Mouse (Mus musculus) CH12.LX (cell line): Measurements from ENCODE around the gene Bms1. TPM values are rescaled to one million over a fixed set of nuclear protein-coding genes. Genes with fewer than 3 reads are reported as not detected.

ENCODE experiments used
- DNase-seq: peaks from one replicate; pipeline ENCODE4 v3.0.0-alpha.2; 2013; ENCODE audit errors: extremely low read depth
- H3K27ac ChIP-seq: 2 replicates; pipeline ENCODE4 v1.5.1; 2012; ENCODE audit warnings: low read depth, mild to moderate bottlenecking, control low read depth, moderate library complexity; ENCODE audit not compliant: insufficient read depth
- H3K27me3 ChIP-seq: replicated peaks from 2 replicates; pipeline ENCODE3; 2012; ENCODE audit warnings: inconsistent platforms
- H3K36me3 ChIP-seq, 2 experiments: replicated peaks in 1 of 2; 2 replicates each; pipeline versions ENCODE3 to v1.6.1; 2012; ENCODE audit warnings: inconsistent platforms in 1 of 2, low read length in 1 of 2, mild to moderate bottlenecking in 1 of 2, mixed read lengths in 1 of 2, moderate library complexity in 1 of 2; ENCODE audit not compliant: control insufficient read depth in 1 of 2, insufficient read depth in 1 of 2
- H3K4me1 ChIP-seq, 2 experiments: 2 replicates each; pipeline ENCODE4 v1.6.1; 2012; ENCODE audit warnings: inconsistent platforms in 1 of 2, moderate library complexity in 1 of 2; ENCODE audit not compliant: insufficient read depth in 2 of 2, control insufficient read depth in 1 of 2
- H3K4me2 ChIP-seq: 2 replicates; pipeline ENCODE4 v1.6.1; 2012; ENCODE audit warnings: low read depth, mild to moderate bottlenecking, control low read depth; ENCODE audit not compliant: poor library complexity, insufficient read depth, severe bottlenecking
- H3K4me3 ChIP-seq, 3 experiments: fragments of 150-350 bp in 1 of 3; sonication (generic) in 1 of 3; replicated peaks in 1 of 3; 2 replicates each; pipeline versions ENCODE3 to v1.5.1; 2011 to 2012; ENCODE audit warnings: low read depth in 2 of 3, low read length in 2 of 3, mild to moderate bottlenecking in 2 of 3, moderate library complexity in 2 of 3, control low read depth in 1 of 3, improper control_type of control experiment in 1 of 3, inconsistent platforms in 1 of 3, mixed read lengths in 1 of 3; ENCODE audit not compliant: poor library complexity in 1 of 3
- H3K79me2 ChIP-seq: replicated peaks from 2 replicates; pipeline ENCODE4 v1.6.1; 2012; ENCODE audit warnings: mild to moderate bottlenecking, moderate library complexity; ENCODE audit not compliant: control insufficient read depth, poor library complexity, insufficient read depth, severe bottlenecking; ENCODE audit errors: extremely low read depth
- H3K9ac ChIP-seq: 2 replicates; pipeline ENCODE4 v1.6.1; 2012; ENCODE audit warnings: low read depth, mild to moderate bottlenecking, control low read depth, moderate library complexity; ENCODE audit not compliant: insufficient read depth
- H3K9me3 ChIP-seq: replicated peaks from 2 replicates; pipeline ENCODE3; 2012; ENCODE audit warnings: low read length, inconsistent platforms, mixed read lengths
- CHD1 ChIP-seq: IDR thresholded peaks from 2 replicates; pipeline ENCODE4 v1.6.1; 2012; ENCODE audit warnings: low read depth, low read length, improper control_type of control experiment, inconsistent platforms
- CHD2 ChIP-seq: IDR thresholded peaks from 2 replicates; pipeline ENCODE4 v1.6.1; 2011; ENCODE audit warnings: low read length, improper control_type of control experiment
- CTCF ChIP-seq, 2 experiments: IDR thresholded peaks in 1 of 2; conservative IDR thresholded peaks in 1 of 2; 2 replicates each; pipeline ENCODE4 v1.5.1; 2011 to 2012; ENCODE audit warnings: low read depth in 2 of 2, low read length in 2 of 2, improper control_type of control experiment in 1 of 2, inconsistent platforms in 1 of 2, mild to moderate bottlenecking in 1 of 2, moderate library complexity in 1 of 2
- E2F4 ChIP-seq: IDR thresholded peaks from 2 replicates; pipeline ENCODE4 v1.6.1; 2011; ENCODE audit warnings: low read depth, low read length, improper control_type of control experiment; ENCODE audit not compliant: insufficient replicate concordance
- ELF1 ChIP-seq: IDR thresholded peaks from 2 replicates; pipeline ENCODE4 v1.6.1; 2014; ENCODE audit warnings: low read depth, mild to moderate bottlenecking, inconsistent platforms, low read length, improper control_type of control experiment
- EP300 ChIP-seq: IDR thresholded peaks from 2 replicates; pipeline ENCODE4 v1.6.1; 2011; ENCODE audit warnings: low read length, improper control_type of control experiment
- ETS1 ChIP-seq: conservative IDR thresholded peaks from 2 replicates; pipeline ENCODE4 v1.6.1; 2012; ENCODE audit warnings: low read depth, mild to moderate bottlenecking, inconsistent platforms, low read length, improper control_type of control experiment, moderate library complexity
- IRF4 ChIP-seq: IDR thresholded peaks from 2 replicates; pipeline ENCODE4 v1.6.1; 2014; ENCODE audit warnings: low read depth, mild to moderate bottlenecking, inconsistent platforms, low read length, improper control_type of control experiment
- MAFK ChIP-seq: IDR thresholded peaks from 2 replicates; pipeline ENCODE4 v1.6.1; 2011; ENCODE audit warnings: low read length, improper control_type of control experiment; ENCODE audit not compliant: insufficient replicate concordance
- MAZ ChIP-seq: IDR thresholded peaks from 2 replicates; pipeline ENCODE4 v1.6.1; 2012; ENCODE audit warnings: low read depth, mild to moderate bottlenecking, inconsistent platforms, low read length, improper control_type of control experiment, moderate library complexity
- MEF2A ChIP-seq: IDR thresholded peaks from 2 replicates; pipeline ENCODE4 v1.6.1; 2014; ENCODE audit warnings: low read depth, mild to moderate bottlenecking, inconsistent platforms, low read length, improper control_type of control experiment, borderline replicate concordance
- MXI1 ChIP-seq: IDR thresholded peaks from 2 replicates; pipeline ENCODE4 v1.6.1; 2011; ENCODE audit warnings: mild to moderate bottlenecking, low read depth, low read length, improper control_type of control experiment
- MYC ChIP-seq: IDR thresholded peaks from 2 replicates; pipeline ENCODE4 v1.6.1; 2011; ENCODE audit warnings: low read depth, mild to moderate bottlenecking, improper control_type of control experiment, low read length
- NRF1 ChIP-seq: IDR thresholded peaks from 2 replicates; pipeline ENCODE4 v1.6.1; 2014; ENCODE audit warnings: low read depth, mild to moderate bottlenecking, inconsistent platforms, low read length, improper control_type of control experiment, moderate library complexity
- POLR2A ChIP-seq: IDR thresholded peaks from 2 replicates; pipeline ENCODE4 v1.6.1; 2011; ENCODE audit warnings: low read depth, mild to moderate bottlenecking, improper control_type of control experiment, low read length
- POLR2AphosphoS2 ChIP-seq: IDR thresholded peaks from 2 replicates; pipeline ENCODE4 v1.6.1; 2011; ENCODE audit warnings: low read depth, low read length, improper control_type of control experiment
- RAD21 ChIP-seq: IDR thresholded peaks from 2 replicates; pipeline ENCODE4 v1.6.1; 2011; ENCODE audit warnings: low read depth, mild to moderate bottlenecking, low read length, improper control_type of control experiment, moderate library complexity
- RCOR1 ChIP-seq: conservative IDR thresholded peaks from 2 replicates; pipeline ENCODE4 v1.6.1; 2012; ENCODE audit warnings: low read depth, mild to moderate bottlenecking, inconsistent platforms, low read length, improper control_type of control experiment
- TCF12 ChIP-seq: IDR thresholded peaks from 2 replicates; pipeline ENCODE4 v1.6.1; 2014; ENCODE audit warnings: low read depth, mild to moderate bottlenecking, inconsistent platforms, low read length, improper control_type of control experiment
- ZC3H11A ChIP-seq: IDR thresholded peaks from 2 replicates; pipeline ENCODE4 v1.6.1; 2012; ENCODE audit warnings: low read depth, mild to moderate bottlenecking, inconsistent platforms, low read length, improper control_type of control experiment
- ZKSCAN1 ChIP-seq: IDR thresholded peaks from 2 replicates; pipeline ENCODE4 v1.6.1; 2012; ENCODE audit warnings: low read depth, inconsistent platforms, low read length, improper control_type of control experiment, borderline replicate concordance
- ZMIZ1 ChIP-seq: IDR thresholded peaks from 2 replicates; pipeline ENCODE4 v1.6.1; 2012; ENCODE audit warnings: low read depth, mild to moderate bottlenecking, inconsistent platforms, low read length, improper control_type of control experiment
- dilution Hi-C: fragments of 300-500 bp; cut with MboI; formaldehyde crosslinking; loops from 2 replicates; pipeline ENCODE4 v1.14.3; 2020; ENCODE audit warnings: low sequenced_read_pairs; ENCODE audit not compliant: extremely low pct_unique_long_range_greater_than_20kb, extremely low pct_ligation_motif_present
- in situ Hi-C: fragments of 300-500 bp; cut with MboI; formaldehyde crosslinking; loops from 3 replicates; pipeline ENCODE4 v1.14.3; 2019; ENCODE audit warnings: low sequenced_read_pairs, low pct_ligation_motif_present, low pct_unique_long_range_greater_than_20kb, mixed read lengths
- polyA plus RNA-seq: library from polyadenylated mRNA; unstranded; fragments of >175 nt; gene quantifications from 2 replicates; pipeline ENCODE4 v1.2.1, GENCODE M21; 2012; ENCODE audit warnings: low read depth; ENCODE audit not compliant: insufficient read length
- total RNA-seq, 2 experiments: library from RNA; depleted of rRNA; stranded (reverse); fragments of 300-350 nt in 1 of 2; fragments of >200 nt in 1 of 2; gene quantifications; 2 replicates each; pipeline ENCODE4 v1.2.3; 2012 to 2014

Bms1 gene
- total and polyA plus RNA-seq, 3 experiments, result 40.7 to 108 (median 57.0) TPM

GRCm38 (mm10) chr6:118381234-118381633 lies 38.0 kb downstream of the Bms1 start:
- dilution Hi-C loops (no loop called here), in situ Hi-C loops (no loop called here)
- Histone ChIP-seq H3K27me3 (peaks cover 22% of the 10 kb centered on the region), H3K4me2 (no peak overlapping the region), H3K27ac (no peak overlapping the region), H3K79me2 (no peaks in the 10 kb centered on the region; the same call in 1 of the 2 replicates), H3K9ac (no peak overlapping the region), H3K9me3 (no peaks in the 10 kb centered on the region), H3K4me3 (no peak overlapping the region), H3K4me1 (no peaks in the 10 kb centered on the region), H3K36me3 (peaks cover 27 to 42% of the 10 kb centered on the region in 2 experiments)
- no peak for TF ChIP-seq ZMIZ1
- no peak for TF ChIP-seq CTCF (conservative IDR thresholded peaks at IDR 0.05 in 1 of 2, IDR thresholded peaks at IDR 0.05 in 1 of 2; ENCODE audit: low read depth in 2 of 2, low read length in 2 of 2)
- TF ChIP-seq MXI1, result no peak
- TF ChIP-seq EP300, result no peak
- TF ChIP-seq CHD1, result no peak
- TF ChIP-seq MYC, result no peak
- TF ChIP-seq NRF1, result no peak
- no peak for TF ChIP-seq POLR2AphosphoS2
- TF ChIP-seq MEF2A, result no peak
- TF ChIP-seq ETS1, result no peak
- no peak for TF ChIP-seq MAFK
- TF ChIP-seq CHD2, result no peak
- TF ChIP-seq POLR2A, result no peak
- no peak for TF ChIP-seq RAD21
- TF ChIP-seq RCOR1, result no peak
- no peak for DNase-seq

GRCm38 (mm10) chr6:118380630-118381029 lies 38.6 kb downstream of the Bms1 start:
- Histone ChIP-seq H3K36me3 (peaks cover 24 to 36% of the 10 kb centered on the region in 2 experiments), H3K9ac (no peak overlapping the region), H3K27me3 (peaks cover 27% of the 10 kb centered on the region), H3K9me3 (no peaks in the 10 kb centered on the region), H3K4me1 (no peaks in the 10 kb centered on the region; a peak in 1 of 4 replicates), H3K27ac (no peak overlapping the region), H3K4me3 (no peak overlapping the region), H3K79me2 (no peaks in the 10 kb centered on the region; the same call in 1 of the 2 replicates), H3K4me2 (no peak overlapping the region)
- no peak for DNase-seq
- TF ChIP-seq ETS1 (no peak), MEF2A (no peak), ZKSCAN1 (no peak), TCF12 (no peak), ZC3H11A (no peak), MAZ (no peak), CHD1 (no peak), MXI1 (no peak), E2F4 (no peak), MAFK (no peak), ELF1 (no peak), IRF4 (no peak)
- dilution Hi-C loops, result no loop called here
- in situ Hi-C loops, result no loop called here
